Mouse (Mus musculus) forebrain, embryonic 16.5 days (tissue): ENCODE results near the gene Aqp8. TPM values are rescaled to one million over a fixed set of nuclear protein-coding genes. Genes with fewer than 3 reads are reported as not detected.

ENCODE experiments used
- ATAC-seq: fragments of 200-750 bp; cut with Nextera tagmentation; 2 replicates; pipeline ENCODE4 v1.8.0; 2017; ENCODE audit warnings: mild to moderate bottlenecking, moderate library complexity
- H3K27ac ChIP-seq: fragments of 300-500 bp; sonication (generic); 2 replicates; pipeline ENCODE4 v1.5.1; 2014; ENCODE audit warnings: low read length, control low read depth
- H3K27me3 ChIP-seq: fragments of 300-500 bp; sonication (generic); replicated peaks from 2 replicates; pipeline ENCODE4 v1.6.1; 2014; ENCODE audit warnings: low read length; ENCODE audit not compliant: control insufficient read depth, insufficient read depth
- H3K36me3 ChIP-seq: fragments of 300-500 bp; sonication (generic); 2 replicates; pipeline ENCODE4 v1.6.1; 2014; ENCODE audit not compliant: control insufficient read depth, insufficient read depth
- H3K4me1 ChIP-seq: fragments of 300-500 bp; sonication (generic); replicated peaks from 2 replicates; pipeline ENCODE4 v1.6.1; 2014; ENCODE audit warnings: low read length; ENCODE audit not compliant: control insufficient read depth, insufficient read depth
- H3K4me2 ChIP-seq: fragments of 300-500 bp; sonication (generic); 2 replicates; pipeline ENCODE4 v1.6.1; 2014; ENCODE audit warnings: mild to moderate bottlenecking, low read length, control low read depth
- H3K4me3 ChIP-seq: fragments of 300-500 bp; sonication (generic); replicated peaks from 2 replicates; pipeline ENCODE4 v1.5.1; 2014; ENCODE audit warnings: mild to moderate bottlenecking, low read length, control low read depth
- H3K9ac ChIP-seq: fragments of 300-500 bp; sonication (generic); replicated peaks from 2 replicates; pipeline ENCODE4 v1.6.1; 2014; ENCODE audit warnings: low read depth, low read length, control low read depth
- H3K9me3 ChIP-seq: fragments of 300-500 bp; sonication (generic); 2 replicates; pipeline ENCODE4 v1.6.1; 2016; ENCODE audit warnings: low read length; ENCODE audit not compliant: control insufficient read depth
- WGBS: fragments of 180-500 bp; shearing (Covaris S2); extraction: QIAGEN DNeasy Blood & Tissue Kit; methylation state at CpG from one replicate; pipeline ENCODE4 v1.1.7; 2014; 5-methylcytosine and 5-hydroxymethylcytosine counted together
- polyA plus RNA-seq: library from polyadenylated mRNA; unstranded; fragments of >200 nt; fragmentation: Nextera tagmentation; extraction: Ambion mirVana; gene quantifications from 2 replicates; pipeline ENCODE4 v1.2.1, GENCODE M21; 2015

Aqp8 gene
- polyA plus RNA-seq, 1 experiment from 2014 or later = not detected

DNA sequence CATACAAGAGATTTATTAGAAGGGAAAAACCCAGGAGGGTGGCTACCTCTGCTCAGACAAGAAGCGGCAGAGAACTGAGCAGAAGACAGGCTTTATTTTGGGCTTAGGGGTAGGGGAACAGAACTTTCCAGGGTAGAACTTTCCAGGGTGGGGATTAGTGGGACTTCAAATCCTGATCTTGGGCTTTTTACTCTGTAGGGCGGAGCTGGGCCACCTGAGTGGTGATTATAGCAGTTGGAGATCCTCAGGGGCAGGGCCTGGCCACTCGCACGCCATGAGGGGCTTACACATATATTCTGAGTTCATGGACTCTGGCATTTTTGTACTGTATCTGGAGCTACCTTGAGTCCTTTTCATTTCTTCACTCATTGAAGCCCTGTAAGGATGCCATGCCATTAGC is 775 bp upstream of the Aqp8 start:
- H3K4me2 ChIP-seq = no peak overlapping the region
- no peaks in the 10 kb centered on the region for H3K9me3 ChIP-seq
- no peak overlapping the region for H3K4me3 ChIP-seq
- 79% methylated on average over 4 of the region's 4 CpGs for WGBS
- ATAC-seq = no peak
- no peaks in the 10 kb centered on the region for H3K36me3 ChIP-seq
- H3K27me3 ChIP-seq = no peaks in the 10 kb centered on the region
- no peaks in the 10 kb centered on the region for H3K4me1 ChIP-seq
- H3K27ac ChIP-seq = no peak overlapping the region
- H3K9ac ChIP-seq = no peak overlapping the region

DNA sequence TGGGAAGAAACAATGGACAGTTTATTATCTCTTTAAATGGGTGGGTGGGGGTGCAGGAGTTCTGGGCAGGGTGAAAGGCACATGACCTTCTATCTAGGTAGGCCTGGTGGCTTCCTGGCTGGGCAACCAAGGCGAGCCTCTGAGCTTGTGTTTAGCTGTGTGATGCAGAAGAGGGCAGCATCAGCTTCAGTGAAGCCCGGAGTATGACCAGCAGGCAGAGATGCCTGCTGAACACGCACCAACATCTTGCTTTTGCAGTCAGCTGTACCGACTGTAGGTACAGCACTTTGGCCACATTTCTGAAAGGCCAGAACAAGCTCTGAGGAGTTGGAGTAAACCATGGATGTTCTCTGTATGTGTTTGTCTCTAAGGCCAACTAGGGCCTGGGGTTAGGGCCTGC is 1.5 kb downstream of the Aqp8 start:
- H3K4me2 ChIP-seq = no peak overlapping the region
- no peak for ATAC-seq
- H3K27ac ChIP-seq = no peak overlapping the region

DNA sequence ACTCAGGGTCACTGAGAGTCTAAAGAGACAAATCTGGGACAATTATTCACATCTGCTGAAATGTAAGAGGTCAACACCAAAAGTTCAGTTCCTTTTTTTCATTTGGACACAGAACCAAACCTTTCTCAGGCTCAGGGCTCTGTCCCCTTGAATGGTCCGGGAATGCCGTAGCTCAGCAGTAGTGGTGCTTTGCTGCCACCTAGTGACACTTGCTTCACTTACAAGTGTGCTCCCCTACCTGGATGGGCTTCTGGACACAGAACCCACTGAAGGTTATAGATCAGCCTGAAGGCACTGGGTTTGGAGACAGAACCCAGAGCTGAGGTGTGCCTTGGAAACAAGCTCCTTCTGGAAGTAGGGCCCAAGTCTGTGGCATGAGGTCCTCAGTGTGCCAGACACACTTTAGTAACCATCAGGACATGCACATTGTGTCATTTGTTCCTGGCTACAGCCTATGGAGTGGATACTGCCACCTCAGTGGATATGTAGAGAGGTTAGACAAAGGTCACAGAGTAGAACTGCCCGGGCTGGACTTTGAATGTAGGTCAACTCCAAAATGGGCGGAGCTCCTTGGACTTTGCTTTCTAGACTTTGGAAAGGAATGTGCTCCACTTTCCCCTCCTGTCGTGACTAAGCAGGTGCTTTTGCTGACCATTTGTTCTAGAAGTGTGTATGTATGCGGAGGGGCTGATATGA is 3.7 kb downstream of the Aqp8 start:
- H3K4me2 ChIP-seq = no peak overlapping the region
- no peaks in the 10 kb centered on the region; the same call in 1 of the 2 replicates for H3K9me3 ChIP-seq
- no peaks in the 10 kb centered on the region for H3K27me3 ChIP-seq
- WGBS = 38% methylated on average over 6 of the region's 6 CpGs
- ATAC-seq = peak; percentile 78; the same call in 1 of the 2 replicates
- H3K4me3 ChIP-seq = no peak overlapping the region
- H3K36me3 ChIP-seq = no peaks in the 10 kb centered on the region
- no peak overlapping the region for H3K27ac ChIP-seq
- no peaks in the 10 kb centered on the region for H3K4me1 ChIP-seq
- no peak overlapping the region for H3K9ac ChIP-seq

More for the DNA sequence above, 1.5 kb downstream of the Aqp8 start:
- Histone ChIP-seq H3K4me1 (no peaks in the 10 kb centered on the region), H3K36me3 (no peaks in the 10 kb centered on the region), H3K9ac (no peak overlapping the region), H3K27me3 (no peaks in the 10 kb centered on the region), H3K9me3 (no peaks in the 10 kb centered on the region), H3K4me3 (no peak overlapping the region)
- WGBS = 80% methylated on average over 4 of the region's 4 CpGs

DNA sequence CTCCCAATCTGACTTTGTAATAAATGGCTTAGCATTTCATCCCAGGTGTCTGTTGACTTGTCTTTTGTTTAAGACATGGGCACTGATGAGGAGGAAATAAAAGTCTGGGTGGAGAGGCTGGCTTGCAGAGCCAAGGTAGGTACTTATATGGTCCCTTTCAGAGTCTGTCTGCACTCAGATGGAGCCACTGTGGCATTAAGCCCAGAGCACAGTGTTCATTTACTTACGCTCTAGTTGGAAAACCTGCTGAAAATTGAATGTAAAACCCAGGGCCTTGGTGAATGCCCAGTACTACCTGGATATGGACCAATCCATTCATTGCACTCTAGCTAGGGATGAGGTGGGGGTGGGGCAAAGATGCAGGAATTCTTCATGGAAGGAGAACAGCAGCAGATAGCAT is 5.9 kb downstream of the Aqp8 start:
- no peak for ATAC-seq
- no peak overlapping the region for H3K4me3 ChIP-seq
- WGBS = 86% methylated on average over 1 of the region's 1 CpGs

DNA sequence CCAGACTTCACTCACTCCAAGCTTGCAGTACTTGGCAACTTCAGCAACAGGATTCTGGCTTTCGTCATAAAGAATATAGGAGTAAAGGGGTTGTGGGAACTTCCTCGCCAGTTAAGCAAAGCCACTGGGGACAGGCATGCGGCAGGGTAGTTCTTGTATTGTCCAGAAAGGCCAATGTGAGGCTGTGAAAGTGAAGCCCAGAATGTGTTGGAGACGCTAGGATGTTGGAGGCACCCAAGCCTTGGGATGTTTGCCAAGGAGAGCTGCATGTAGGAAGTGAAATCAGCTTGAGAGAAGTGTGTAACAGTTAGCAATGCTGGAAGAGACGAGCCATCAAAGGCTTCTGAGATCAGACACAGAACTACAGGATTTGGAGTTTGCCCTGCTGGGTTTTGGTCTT is 25.6 kb downstream of the Aqp8 start:
- Histone ChIP-seq H3K27ac (no peak overlapping the region), H3K27me3 (no peaks in the 10 kb centered on the region), H3K4me3 (no peak overlapping the region), H3K4me2 (no peak overlapping the region), H3K4me1 (no peaks in the 10 kb centered on the region), H3K9me3 (no peaks in the 10 kb centered on the region), H3K9ac (no peak overlapping the region), H3K36me3 (peaks cover 9% of the 10 kb centered on the region; the same call in 1 of the 2 replicates)
- WGBS = 88% methylated on average over 5 of the region's 5 CpGs
- ATAC-seq = no peak

More for the DNA sequence above, 5.9 kb downstream of the Aqp8 start:
- Histone ChIP-seq H3K4me2 (no peak overlapping the region), H3K9me3 (no peaks in the 10 kb centered on the region; the same call in 1 of the 2 replicates), H3K27me3 (no peaks in the 10 kb centered on the region), H3K9ac (no peak overlapping the region), H3K36me3 (no peaks in the 10 kb centered on the region), H3K27ac (no peak overlapping the region), H3K4me1 (no peaks in the 10 kb centered on the region)

DNA sequence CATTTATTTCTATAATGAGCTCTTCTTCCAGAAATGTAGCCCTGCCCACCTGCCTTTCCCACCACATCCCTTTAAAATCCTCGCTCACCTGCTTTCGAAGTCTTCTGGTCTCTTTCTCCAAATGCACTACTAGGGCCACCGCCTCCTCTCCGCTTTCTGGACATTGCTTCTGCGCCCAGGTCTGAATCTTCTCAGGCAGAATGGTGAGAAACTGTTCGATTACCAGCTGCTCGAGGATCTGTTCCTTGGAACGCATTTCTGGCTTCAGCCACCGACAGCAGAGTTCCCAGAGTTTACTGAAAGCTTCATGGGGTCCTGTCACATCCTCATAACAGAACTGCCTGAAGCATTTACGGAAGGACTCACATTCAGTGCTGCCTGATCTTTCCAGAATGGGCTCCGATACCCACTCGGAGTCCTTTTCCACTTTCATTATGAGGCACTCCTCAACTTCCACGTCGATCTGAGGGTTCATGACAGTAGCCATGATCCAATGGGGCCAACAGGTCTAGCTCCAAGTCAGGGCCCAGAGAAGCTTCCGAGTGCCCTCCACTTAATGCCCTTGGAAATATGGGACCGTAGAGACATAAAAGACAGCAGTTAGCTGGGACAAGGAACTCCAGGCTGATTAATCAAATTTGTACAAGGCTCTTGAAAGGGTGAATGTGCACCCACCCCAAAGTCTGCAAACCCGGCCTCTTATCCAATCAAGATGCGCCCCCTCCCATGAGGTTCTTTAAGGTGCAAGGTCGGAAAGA is 37.6 kb downstream of the Aqp8 start:
- Histone ChIP-seq H3K27ac (peak overlapping the region; percentile 93; the same call in 1 of the 2 replicates), H3K9me3 (no peaks in the 10 kb centered on the region), H3K4me2 (peak overlapping the region; percentile 93), H3K27me3 (no peaks in the 10 kb centered on the region), H3K9ac (peak overlapping the region; percentile 96), H3K36me3 (no peaks in the 10 kb centered on the region), H3K4me1 (peaks cover 19% of the 10 kb centered on the region), H3K4me3 (peak overlapping the region; percentile 79)
- 29% methylated on average over 19 of the region's 19 CpGs for WGBS
- no peak; the same call in 1 of the 2 replicates for ATAC-seq

DNA sequence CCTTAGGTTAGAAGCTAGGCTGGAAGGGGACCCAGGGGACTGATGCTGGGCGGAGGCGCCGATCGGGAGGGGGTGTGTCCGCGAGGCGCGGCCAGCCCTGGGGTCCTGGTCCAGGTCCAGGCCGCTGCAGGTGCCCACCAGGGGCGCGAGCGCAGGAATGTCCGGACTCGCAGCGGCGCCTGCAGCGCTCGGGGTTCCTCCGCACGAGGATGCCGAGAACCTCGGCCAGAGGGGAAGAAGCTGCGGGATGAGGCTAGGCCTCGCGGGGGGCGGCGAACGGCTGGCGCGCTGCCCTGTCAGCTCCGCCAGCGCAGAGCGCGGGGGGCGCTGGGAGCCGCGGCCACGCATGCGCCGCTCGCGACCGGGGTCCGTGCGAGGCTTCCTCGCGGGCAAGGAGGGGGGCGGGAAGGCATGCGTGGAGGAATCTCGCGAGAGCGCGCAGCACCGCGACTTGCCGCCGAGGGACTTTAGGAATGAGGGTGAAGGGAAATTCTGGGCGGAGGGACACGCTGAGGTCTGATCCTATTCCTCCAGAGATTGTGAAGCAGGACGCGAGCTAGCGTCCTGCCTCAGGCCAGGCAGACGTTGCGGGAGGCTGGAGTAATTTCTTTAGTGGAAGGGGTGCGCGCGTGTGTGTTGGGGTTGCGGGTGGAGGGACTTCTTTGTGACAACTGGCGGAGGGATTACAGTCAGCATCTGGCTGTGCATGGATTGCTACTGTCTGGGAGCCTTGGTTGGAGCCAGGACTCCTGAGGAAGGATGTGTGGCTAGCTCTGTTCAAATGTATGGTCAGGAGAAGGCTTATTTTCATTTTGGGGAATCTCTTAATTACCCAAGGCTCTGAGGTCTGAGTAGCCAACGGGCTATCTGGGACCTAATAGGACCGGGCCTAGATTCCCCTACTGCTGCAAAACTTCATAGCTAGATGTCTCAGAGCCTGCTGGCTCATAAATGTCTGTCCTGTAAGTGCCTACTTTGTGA is 38.4 kb downstream of the Aqp8 start, which contains the start of gene Zkscan2:
Zkscan2 (minus strand) TSS at position 211 of the 981 bp plus-strand sequence.
- Histone ChIP-seq H3K9ac (peak within 1 kb of the TSS; percentile 96), H3K4me3 (peak within 1 kb of the TSS; percentile 79), H3K4me2 (peak within 1 kb of the TSS; percentile 93), H3K27ac (peak within 1 kb of the TSS; percentile 93), H3K36me3 (no peaks in the 10 kb centered on the region), H3K4me1 (peaks cover 19% of the 10 kb centered on the region), H3K27me3 (no peaks in the 10 kb centered on the region), H3K9me3 (no peaks in the 10 kb centered on the region)
- WGBS = 2% methylated on average over 68 of the region's 71 CpGs
- peak; percentile 96 for ATAC-seq

DNA sequence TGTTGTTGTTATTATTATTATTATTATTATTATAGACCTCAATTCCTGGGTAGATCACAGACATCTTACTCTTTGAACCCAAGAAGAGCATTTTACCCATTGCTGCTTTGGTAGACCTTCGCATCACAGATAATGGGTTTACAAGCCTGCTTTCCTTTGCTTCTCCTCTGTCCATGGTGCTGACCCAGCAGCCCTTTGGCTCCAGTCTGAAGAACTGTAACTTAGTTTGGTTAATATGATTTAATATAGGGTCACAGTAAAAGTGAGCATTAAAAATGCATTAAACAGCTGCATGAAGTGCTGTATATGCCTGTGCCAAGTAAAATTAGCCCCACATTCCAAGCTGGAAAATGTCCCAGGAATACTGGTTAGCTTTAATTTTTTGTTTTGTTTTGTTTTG is 41.3 kb downstream of the Aqp8 start:
- no peak for ATAC-seq

More for the DNA sequence above, 41.3 kb downstream of the Aqp8 start:
- no peak overlapping the region for H3K4me2 ChIP-seq
- no peaks in the 10 kb centered on the region for H3K27me3 ChIP-seq
- no peaks in the 10 kb centered on the region for H3K36me3 ChIP-seq
- H3K4me3 ChIP-seq = no peak overlapping the region
- H3K9ac ChIP-seq = no peak overlapping the region
- H3K4me1 ChIP-seq = peaks cover 18% of the 10 kb centered on the region
- no peaks in the 10 kb centered on the region for H3K9me3 ChIP-seq
- WGBS = 37% methylated on average over 1 of the region's 1 CpGs
- no peak overlapping the region for H3K27ac ChIP-seq
